Mouse (Mus musculus) forebrain, embryonic 11.5 days (tissue): ENCODE measurements around the gene Spns2. TPM values are rescaled to one million over a fixed set of nuclear protein-coding genes. Genes with fewer than 3 reads are reported as not detected.

Source experiments
- ATAC-seq: fragments of 200-750 bp; cut with Nextera tagmentation; replicated peaks from 2 replicates; pipeline ENCODE4 v1.8.0; 2017; ENCODE audit warnings: moderate TSS enrichment; ENCODE audit not compliant: low FRiP score
- DNase-seq: peaks from one replicate; pipeline ENCODE4 v3.0.0-alpha.2; 2017; ENCODE audit warnings: low spot score
- H3K27ac ChIP-seq: fragments of 300-500 bp; sonication (generic); 2 replicates; pipeline ENCODE4 v1.5.1; 2014; ENCODE audit warnings: low read depth, low read length
- H3K27me3 ChIP-seq: fragments of 300-500 bp; sonication (generic); 2 replicates; pipeline ENCODE4 v1.6.1; 2014; ENCODE audit warnings: mild to moderate bottlenecking, low read length, mixed read lengths; ENCODE audit not compliant: control insufficient read depth, insufficient read depth
- H3K36me3 ChIP-seq: fragments of 300-500 bp; sonication (generic); 2 replicates; pipeline ENCODE4 v1.6.1; 2014; ENCODE audit warnings: mild to moderate bottlenecking, low read length, moderate library complexity, mixed read lengths; ENCODE audit not compliant: control insufficient read depth, insufficient read depth
- H3K4me1 ChIP-seq: fragments of 300-500 bp; sonication (generic); replicated peaks from 2 replicates; pipeline ENCODE4 v1.6.1; 2014; ENCODE audit warnings: low read length, mixed read lengths; ENCODE audit not compliant: control insufficient read depth, insufficient read depth
- H3K4me2 ChIP-seq: fragments of 300-500 bp; sonication (generic); 2 replicates; pipeline ENCODE4 v1.6.1; 2014; ENCODE audit warnings: low read depth, mild to moderate bottlenecking, low read length, moderate library complexity, mixed read lengths; ENCODE audit not compliant: severe bottlenecking
- H3K4me3 ChIP-seq: fragments of 300-500 bp; sonication (generic); 2 replicates; pipeline ENCODE4 v1.5.1; 2014; ENCODE audit warnings: low read depth, low read length
- H3K9ac ChIP-seq: fragments of 300-500 bp; sonication (generic); 2 replicates; pipeline ENCODE4 v1.6.1; 2014; ENCODE audit warnings: low read length
- H3K9me3 ChIP-seq: fragments of 300-500 bp; sonication (generic); 2 replicates; pipeline ENCODE4 v1.6.1; 2016; ENCODE audit warnings: low read length, mixed read lengths; ENCODE audit not compliant: control insufficient read depth
- WGBS: fragments of 180-500 bp; shearing (Covaris S2); extraction: QIAGEN DNeasy Blood & Tissue Kit; methylation state at CpG from one replicate; pipeline ENCODE4 v1.1.7; 2014; 5-methylcytosine and 5-hydroxymethylcytosine counted together
- polyA plus RNA-seq: library from polyadenylated mRNA; unstranded; fragments of >200 nt; fragmentation: Nextera tagmentation; extraction: Ambion mirVana; gene quantifications from 2 replicates; pipeline ENCODE4 v1.2.1, GENCODE M21; 2014

Gene Spns2
- polyA plus RNA-seq, 1 experiment from 2014 or later: 4.0 TPM

- H3K4me1 ChIP-seq: no peaks in the 10 kb centered on the region
- DNase-seq: no peak
- WGBS: 60% methylated on average over 4 of the region's 4 CpGs
- no peak for ATAC-seq
- H3K27ac ChIP-seq: no peak overlapping the region
- H3K9me3 ChIP-seq: no peaks in the 10 kb centered on the region
- no peak overlapping the region for H3K4me3 ChIP-seq
- H3K4me2 ChIP-seq: no peak overlapping the region
- H3K27me3 ChIP-seq: no peaks in the 10 kb centered on the region
- H3K9ac ChIP-seq: no peak overlapping the region
- no peaks in the 10 kb centered on the region for H3K36me3 ChIP-seq
Observed at GRCm38 (mm10) chr11:72523711-72524110, 34.0 kb upstream of the Spns2 start.

DNA sequence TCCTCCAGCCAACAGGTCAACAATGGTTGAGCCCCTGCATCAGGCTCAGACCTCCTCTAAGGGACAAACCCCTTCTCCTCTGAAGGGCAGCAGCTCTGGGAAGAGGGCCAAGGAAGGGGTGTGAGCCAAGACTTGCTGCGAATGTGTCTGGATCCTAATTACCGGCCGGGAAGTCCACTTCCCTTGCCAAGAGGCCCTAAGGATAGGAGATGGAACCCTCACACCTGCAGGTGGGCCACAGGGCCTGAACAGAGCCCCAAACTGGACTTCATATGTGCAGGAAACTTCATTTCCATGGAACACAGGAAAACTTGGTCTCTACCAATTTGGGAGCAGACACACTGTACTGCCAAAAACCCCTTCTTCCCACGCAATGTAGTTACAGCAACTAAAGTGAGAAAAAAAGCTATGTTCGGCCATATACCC is 32.9 kb upstream of the Spns2 start:
- H3K4me3 ChIP-seq: no peak overlapping the region
- DNase-seq: no peak
- H3K9ac ChIP-seq: no peak overlapping the region
- 93% methylated on average over 5 of the region's 5 CpGs for WGBS
- no peaks in the 10 kb centered on the region for H3K9me3 ChIP-seq
- no peaks in the 10 kb centered on the region for H3K36me3 ChIP-seq
- no peak overlapping the region for H3K4me2 ChIP-seq
- no peaks in the 10 kb centered on the region for H3K4me1 ChIP-seq
- no peak overlapping the region for H3K27ac ChIP-seq
- no peak for ATAC-seq
- no peaks in the 10 kb centered on the region for H3K27me3 ChIP-seq

GRCm38 (mm10) chr11:72521598-72522541 is 32.2 kb upstream of the Spns2 start:
- no peaks in the 10 kb centered on the region for H3K9me3 ChIP-seq
- no peaks in the 10 kb centered on the region for H3K36me3 ChIP-seq
- no peaks in the 10 kb centered on the region for H3K4me1 ChIP-seq
- ATAC-seq (no peak), DNase-seq (no peak)
- no peaks in the 10 kb centered on the region for H3K27me3 ChIP-seq
- 81% methylated on average over 5 of the region's 5 CpGs for WGBS
- H3K27ac ChIP-seq: no peak overlapping the region
- no peak overlapping the region for H3K9ac ChIP-seq
- no peak overlapping the region for H3K4me2 ChIP-seq
- H3K4me3 ChIP-seq: no peak overlapping the region

GRCm38 (mm10) chr11:72519895-72520294 is 30.2 kb upstream of the Spns2 start:
- Histone ChIP-seq H3K9ac (no peak overlapping the region), H3K27ac (no peak overlapping the region), H3K4me3 (no peak overlapping the region), H3K36me3 (no peaks in the 10 kb centered on the region), H3K4me1 (no peaks in the 10 kb centered on the region), H3K9me3 (no peaks in the 10 kb centered on the region), H3K4me2 (no peak overlapping the region), H3K27me3 (no peaks in the 10 kb centered on the region)
- WGBS: 75% methylated on average over 3 of the region's 3 CpGs
- DNase-seq (no peak), ATAC-seq (no peak)

GRCm38 (mm10) chr11:72519189-72519588 is 29.5 kb upstream of the Spns2 start:
- Histone ChIP-seq H3K4me3 (no peak overlapping the region), H3K9me3 (no peaks in the 10 kb centered on the region), H3K27me3 (no peaks in the 10 kb centered on the region), H3K27ac (no peak overlapping the region), H3K36me3 (no peaks in the 10 kb centered on the region), H3K4me1 (no peaks in the 10 kb centered on the region), H3K4me2 (no peak overlapping the region), H3K9ac (no peak overlapping the region)
- ATAC-seq (no peak), DNase-seq (no peak)
- 76% methylated on average over 4 of the region's 4 CpGs for WGBS

- Histone ChIP-seq H3K9ac (no peak overlapping the region), H3K9me3 (no peaks in the 10 kb centered on the region), H3K36me3 (no peaks in the 10 kb centered on the region), H3K4me3 (no peak overlapping the region), H3K4me1 (no peaks in the 10 kb centered on the region), H3K27me3 (no peaks in the 10 kb centered on the region), H3K4me2 (no peak overlapping the region), H3K27ac (no peak overlapping the region)
- DNase-seq (no peak), ATAC-seq (no peak)
- 78% methylated on average over 2 of the region's 2 CpGs for WGBS
Observed at GRCm38 (mm10) chr11:72518449-72518848, 28.7 kb upstream of the Spns2 start.

GRCm38 (mm10) chr11:72514967-72515366 is 25.3 kb upstream of the Spns2 start:
- Histone ChIP-seq H3K36me3 (no peaks in the 10 kb centered on the region), H3K4me2 (no peak overlapping the region), H3K27me3 (no peaks in the 10 kb centered on the region), H3K27ac (no peak overlapping the region), H3K9me3 (no peaks in the 10 kb centered on the region), H3K4me3 (no peak overlapping the region), H3K9ac (no peak overlapping the region), H3K4me1 (no peaks in the 10 kb centered on the region)
- no peak for DNase-seq
- no peak for ATAC-seq
- 49% methylated on average over 3 of the region's 3 CpGs for WGBS

GRCm38 (mm10) chr11:72508651-72509050 is 18.9 kb upstream of the Spns2 start:
- WGBS: 87% methylated on average over 5 of the region's 5 CpGs

GRCm38 (mm10) chr11:72507651-72508050 is 17.9 kb upstream of the Spns2 start:
- no peaks in the 10 kb centered on the region for H3K4me1 ChIP-seq
- no peak overlapping the region for H3K4me2 ChIP-seq
- H3K9ac ChIP-seq: no peak overlapping the region
- H3K27me3 ChIP-seq: no peaks in the 10 kb centered on the region
- no peaks in the 10 kb centered on the region for H3K36me3 ChIP-seq
- H3K9me3 ChIP-seq: no peaks in the 10 kb centered on the region
- ATAC-seq (no peak), DNase-seq (no peak)
- H3K27ac ChIP-seq: no peak overlapping the region
- H3K4me3 ChIP-seq: no peak overlapping the region

More at GRCm38 (mm10) chr11:72508651-72509050, 18.9 kb upstream of the Spns2 start:
- Histone ChIP-seq H3K4me1 (no peaks in the 10 kb centered on the region), H3K36me3 (no peaks in the 10 kb centered on the region), H3K27me3 (no peaks in the 10 kb centered on the region), H3K9me3 (no peaks in the 10 kb centered on the region), H3K27ac (no peak overlapping the region), H3K4me3 (no peak overlapping the region), H3K9ac (no peak overlapping the region), H3K4me2 (no peak overlapping the region)
- no peak for DNase-seq
- no peak for ATAC-seq
